Mouse (Mus musculus): ENCODE measurements around the gene Rnd2.
"Not testable (repeated sequence)": the region's sequence is repeated elsewhere in the genome, so short reads cannot be mapped to it uniquely, and the experiment has no call there.

Rnd2 gene

DNA sequence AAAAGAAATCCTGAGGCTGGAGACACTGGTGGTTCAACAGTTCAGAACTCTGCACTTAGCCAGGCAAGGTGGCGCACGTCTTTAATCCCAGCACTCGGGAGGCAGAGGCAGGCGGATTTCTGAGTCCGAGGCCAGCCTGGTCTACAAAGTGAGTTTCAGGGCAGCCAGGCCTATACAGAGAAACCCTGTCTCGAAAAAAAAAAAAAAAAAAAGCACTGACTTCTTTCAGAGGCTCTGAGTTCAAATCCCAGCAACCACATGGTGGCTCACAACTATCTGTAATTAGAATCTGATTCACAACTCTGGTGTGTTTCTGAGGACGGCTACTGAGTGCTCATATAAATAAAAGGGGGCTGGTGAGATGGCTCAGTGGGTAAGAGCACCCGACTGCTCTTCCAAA is 17.9 kb upstream of the Rnd2 start:
- in situ Hi-C loops (cut with MboI, MseI) = not testable (repeated sequence)

DNA sequence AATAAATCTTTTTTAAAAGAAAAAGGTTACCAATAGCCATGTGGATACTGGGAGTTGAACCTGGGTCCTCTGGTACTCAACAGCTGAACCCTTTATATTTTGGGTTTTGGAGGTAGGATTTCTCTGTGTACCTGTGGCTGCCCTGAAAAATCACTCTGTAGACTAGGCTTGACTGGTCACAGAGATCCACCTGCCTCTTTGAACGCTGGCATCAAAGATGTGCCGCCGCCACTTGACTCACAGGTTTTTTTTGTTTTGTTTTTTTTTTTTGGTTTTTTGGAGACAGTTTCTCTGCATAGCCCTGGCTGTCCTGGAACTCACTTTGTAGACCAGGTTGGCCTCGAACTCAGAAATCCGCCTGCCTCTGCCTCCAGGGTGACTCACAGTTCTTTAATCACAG is 17.0 kb upstream of the Rnd2 start:
- in situ Hi-C loops (cut with MboI, MseI) = no loop called here

DNA sequence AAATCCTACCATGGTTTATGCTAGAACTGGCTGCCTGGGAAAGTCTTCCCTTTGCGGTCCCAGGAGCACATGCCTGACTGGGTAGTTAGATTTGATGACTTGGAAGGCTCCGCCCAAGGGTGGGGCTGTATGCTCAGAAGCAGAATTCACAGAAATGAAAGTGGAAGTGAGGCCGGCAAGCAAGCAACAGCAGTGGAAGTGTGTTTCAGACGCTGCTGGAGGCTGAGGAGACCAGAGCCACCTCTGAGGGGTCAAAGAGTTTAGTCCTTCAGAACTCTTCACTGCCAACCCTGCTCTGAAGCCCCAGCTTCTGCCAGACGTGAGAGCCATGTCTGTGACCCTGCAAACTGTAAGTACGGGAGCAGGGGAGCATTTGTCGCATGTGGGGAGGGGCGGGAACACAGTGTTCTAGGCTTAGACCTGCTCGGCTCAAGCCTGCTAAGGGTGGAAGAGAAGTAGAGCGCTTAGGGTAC is 16.5 kb upstream of the Rnd2 start, which contains the start of gene Ifi35:
Gene Ifi35, plus strand, starts transcription at position 134 of the 473 bp plus-strand sequence.
- in situ Hi-C loops (cut with MboI, MseI) = no loop called here

DNA sequence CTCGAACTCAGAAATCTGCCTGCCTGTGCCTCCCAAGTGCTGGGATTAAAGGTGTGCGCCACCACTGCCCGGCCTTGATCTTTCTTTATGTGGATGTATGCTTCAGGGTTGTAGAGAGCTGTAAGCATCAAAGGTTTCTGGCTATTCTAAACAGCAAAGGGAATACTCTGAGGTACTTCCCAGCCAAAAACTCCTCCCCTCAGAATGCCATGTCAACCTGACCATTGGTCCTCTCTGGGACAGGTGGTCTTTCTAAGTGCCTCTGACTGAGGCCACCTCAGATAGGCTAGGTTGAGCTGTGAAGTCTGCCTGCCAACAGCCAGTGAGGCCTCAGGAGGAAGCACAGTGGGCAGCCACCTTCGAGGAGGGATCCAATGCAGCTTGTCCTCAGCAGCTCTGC is 15.9 kb upstream of the Rnd2 start:
- in situ Hi-C loops (cut with MboI, MseI) = no loop called here

DNA sequence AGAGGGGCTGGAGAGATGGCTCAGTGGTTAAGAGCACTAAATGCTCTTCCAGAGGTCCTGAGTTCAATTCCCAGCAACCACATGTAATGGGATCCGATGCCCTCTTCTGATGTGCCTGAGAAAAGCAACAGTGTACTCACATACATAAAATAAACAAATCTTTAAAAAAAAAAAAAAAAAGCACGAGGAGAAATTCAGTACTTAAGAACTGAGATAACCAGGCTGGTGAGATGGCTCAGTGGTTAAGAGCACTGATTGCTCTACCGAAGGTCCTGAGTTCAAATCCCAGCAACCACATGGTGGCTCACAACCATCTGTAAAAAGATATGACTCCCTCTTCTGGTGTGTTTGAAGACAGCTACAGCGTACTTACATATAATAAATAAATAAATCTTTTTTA is 15.2 kb upstream of the Rnd2 start:
- in situ Hi-C loops (cut with MboI, MseI) = not testable (repeated sequence)

DNA sequence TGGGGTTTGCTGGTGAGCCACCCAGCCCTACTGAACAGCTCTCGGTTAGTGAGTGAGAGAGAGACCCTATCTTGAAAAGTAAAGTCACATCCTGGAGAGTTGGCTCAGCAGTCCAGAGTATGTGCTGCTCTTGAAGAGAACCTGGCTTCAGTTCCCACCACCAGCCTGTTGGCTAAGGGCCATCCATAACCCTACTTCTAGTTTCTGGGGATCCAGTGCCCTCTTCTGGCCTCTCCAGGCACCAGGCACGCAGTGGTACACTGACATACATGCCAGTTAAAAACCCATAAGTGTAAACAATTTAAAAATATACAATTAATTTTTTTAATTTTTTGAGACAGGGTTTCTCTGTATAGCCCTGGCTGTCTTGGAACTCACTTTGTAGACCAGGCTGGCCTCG is 14.4 kb upstream of the Rnd2 start:
- in situ Hi-C loops (cut with MboI, MseI) = no loop called here

DNA sequence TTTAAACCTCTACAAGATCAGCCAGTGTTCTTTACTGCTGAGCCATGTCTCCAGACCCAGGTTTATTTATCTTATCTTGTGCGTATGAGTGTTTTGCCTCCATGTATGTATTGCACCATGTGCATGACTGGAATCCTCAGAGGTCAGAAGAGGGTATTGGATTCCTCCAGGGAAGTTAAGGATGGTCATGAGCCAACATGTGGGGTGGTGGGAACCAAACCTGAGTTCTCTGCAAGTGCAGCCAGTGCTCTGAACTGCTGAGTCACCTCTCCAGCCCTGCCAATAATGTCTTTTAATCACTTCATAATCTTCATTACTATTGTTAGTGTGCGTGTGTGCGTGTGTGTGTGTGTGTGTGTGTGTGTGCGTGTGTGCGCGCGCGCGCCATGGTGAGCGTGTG is 13.3 kb upstream of the Rnd2 start:
- in situ Hi-C loops (cut with MboI, MseI) = no loop called here

DNA sequence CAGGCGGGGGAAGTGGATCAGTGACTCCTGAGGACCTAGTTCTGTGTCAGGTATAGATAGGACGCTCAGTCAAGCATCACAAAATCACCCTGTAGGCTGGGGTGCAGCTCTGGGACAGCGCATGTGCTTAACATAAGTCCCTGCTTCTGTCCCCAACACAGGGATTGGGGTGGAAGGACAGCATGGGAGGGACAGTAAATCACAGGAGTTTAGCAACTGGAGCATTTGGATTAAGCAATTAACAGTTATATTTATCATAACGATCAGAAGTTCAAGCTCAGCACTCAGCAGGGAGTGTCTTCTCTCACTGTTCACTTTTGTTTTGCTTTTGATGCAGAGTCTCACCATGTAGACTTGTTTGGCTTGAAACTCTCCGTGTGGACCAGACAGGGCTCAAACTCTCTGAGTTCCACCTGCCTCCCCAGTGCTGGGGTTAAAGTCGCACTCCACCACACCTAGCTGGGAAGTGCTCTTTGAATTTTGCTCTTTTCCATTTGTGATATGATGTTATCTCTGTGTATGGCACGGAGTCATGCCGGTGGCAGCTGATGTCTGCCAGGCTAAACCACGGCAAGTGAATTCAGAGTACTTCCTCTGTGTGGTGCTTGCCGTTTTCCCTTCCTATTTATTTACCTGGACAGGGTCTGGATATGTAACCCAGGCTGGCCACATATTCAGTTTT is 12.6 kb upstream of the Rnd2 start:
- in situ Hi-C loops (cut with MboI, MseI) = no loop called here

DNA sequence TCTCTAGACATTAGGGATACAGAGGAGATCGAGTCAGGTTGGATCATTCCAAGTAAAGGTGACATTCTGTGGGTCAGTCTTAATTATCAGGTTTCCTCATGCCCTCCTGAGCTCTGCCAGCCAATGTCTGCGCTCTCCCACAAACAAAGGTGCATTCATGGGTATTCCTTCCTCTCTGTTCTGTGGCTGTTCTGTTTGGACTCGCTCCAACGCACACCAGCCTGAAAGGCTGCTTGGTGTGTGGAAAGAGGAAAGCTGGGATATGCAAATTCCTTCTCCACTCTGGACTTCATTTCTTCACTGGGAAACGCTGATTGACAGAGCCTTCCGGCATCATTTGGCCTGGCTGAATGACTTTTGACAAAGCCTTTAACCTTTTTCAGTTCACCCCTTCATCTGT is 10.1 kb upstream of the Rnd2 start:
- in situ Hi-C loops (cut with MboI, MseI) = no loop called here

DNA sequence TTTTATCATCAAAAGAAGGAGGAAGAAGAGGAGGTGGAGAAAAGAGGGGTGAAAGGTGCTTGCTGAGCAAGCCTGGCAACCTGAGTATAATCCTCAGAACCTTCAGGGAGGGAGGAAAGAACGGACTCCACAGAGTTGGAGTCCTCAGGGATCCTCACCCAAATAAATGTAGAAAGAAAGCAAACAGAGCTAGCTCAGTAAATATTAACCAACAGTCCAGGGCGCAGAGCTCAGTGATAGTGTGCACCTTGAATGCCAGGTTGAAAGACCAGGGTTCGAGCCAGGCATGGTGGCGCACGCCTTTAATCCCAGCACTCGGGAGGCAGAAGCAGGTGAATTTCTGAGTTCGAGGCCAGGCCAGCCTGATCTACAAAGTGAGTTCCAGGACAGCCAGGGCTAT is 9.2 kb upstream of the Rnd2 start:
- in situ Hi-C loops (cut with MboI, MseI) = no loop called here

DNA sequence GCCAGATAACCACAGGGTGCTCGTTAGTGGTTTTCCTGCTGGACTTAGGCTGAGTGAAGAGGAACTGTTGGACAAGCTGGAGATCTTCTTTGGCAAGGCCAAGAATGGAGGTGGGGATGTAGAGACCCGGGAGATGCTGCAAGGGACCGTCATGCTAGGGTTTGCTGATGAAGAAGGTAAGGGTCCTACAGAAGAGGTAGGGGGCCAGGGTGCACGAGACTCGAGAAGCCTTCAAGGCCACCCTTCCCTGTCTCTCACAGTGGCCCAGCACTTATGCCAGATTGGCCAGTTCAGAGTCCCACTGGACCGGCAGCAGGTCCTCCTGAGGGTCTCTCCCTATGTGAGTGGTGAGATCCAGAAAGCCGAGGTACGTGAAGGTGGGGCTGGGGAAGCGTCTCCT is 7.2 kb upstream of the Rnd2 start:
- in situ Hi-C loops (cut with MboI, MseI) = no loop called here

DNA sequence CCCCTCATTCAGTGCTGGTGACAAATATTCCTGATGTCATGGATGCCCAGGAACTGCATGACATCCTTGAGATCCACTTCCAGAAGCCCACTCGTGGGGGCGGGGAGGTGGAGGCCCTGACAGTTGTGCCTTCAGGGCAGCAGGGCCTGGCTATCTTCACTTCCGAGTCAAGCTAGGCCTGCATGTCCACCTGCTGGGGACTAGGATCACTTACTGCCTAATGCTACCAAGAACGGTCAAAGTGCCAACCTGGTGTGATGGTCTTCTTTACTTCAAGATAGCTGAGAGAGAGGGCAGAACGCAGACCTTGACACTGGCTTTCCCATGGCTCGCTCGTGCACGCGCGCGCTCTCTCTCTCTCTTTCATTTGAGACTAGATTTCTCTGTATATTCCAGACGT is 6.6 kb upstream of the Rnd2 start:
- in situ Hi-C loops (cut with MboI, MseI) = no loop called here

DNA sequence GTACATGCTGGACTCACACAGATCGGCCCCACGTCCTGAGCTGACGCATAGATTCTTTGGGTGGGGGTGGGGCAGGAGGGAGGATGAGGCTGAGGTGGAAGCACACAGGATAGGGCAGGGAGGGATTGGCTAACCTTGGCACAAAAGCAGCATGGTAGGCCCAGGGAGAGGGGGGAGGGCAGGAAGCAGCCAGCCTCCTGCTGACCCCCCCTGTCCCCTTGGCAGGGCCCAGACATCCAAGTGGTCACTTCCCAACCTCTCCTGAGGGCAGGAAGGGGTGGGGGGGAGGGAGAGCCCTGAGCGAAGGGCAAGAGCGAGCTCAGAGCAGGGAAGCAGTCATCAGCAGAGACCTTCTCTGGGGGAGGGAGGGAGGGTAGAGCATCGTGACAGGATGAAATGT is 5.1 kb upstream of the Rnd2 start:
- in situ Hi-C loops (cut with MboI, MseI) = no loop called here

DNA sequence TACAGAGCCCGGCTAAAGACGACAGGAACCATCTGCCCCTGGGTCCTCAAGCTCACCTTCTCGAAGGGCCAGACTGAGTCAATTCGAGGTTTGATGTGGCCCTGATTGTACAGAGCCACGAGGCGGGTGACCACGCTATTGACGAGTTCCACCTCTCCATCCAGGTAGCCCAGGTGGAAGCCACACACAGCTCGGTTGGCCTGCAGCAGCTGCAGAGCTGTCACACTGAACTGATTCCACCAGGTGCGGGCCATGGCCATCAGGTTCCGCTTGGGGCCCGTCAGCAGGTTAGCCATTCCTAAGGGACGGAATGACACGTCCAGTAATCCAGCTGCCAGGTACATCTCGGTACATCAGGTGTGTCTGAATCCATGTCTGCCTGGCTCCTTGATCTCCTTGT is 4.5 kb upstream of the Rnd2 start:
- in situ Hi-C loops (cut with MboI, MseI) = no loop called here

DNA sequence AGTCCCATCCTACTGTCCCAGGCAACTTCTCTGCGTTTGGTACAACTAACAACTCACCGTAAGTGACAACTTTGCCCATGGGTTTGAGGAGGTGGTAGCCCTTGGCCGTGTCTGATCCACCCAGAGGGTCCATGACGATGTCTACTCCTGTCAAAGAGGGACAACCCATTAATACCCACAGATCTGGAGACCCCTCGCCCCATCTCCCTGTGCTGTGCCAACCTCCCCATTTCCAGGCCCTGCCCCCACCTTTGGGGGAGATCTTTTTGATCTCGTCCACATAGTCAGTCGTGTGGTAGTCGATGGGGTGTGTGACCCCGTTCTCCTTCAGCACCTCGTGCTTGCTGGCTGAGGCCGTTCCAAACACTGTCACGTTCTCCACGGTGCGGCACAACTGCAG is 2.7 kb upstream of the Rnd2 start:
- in situ Hi-C loops (cut with MboI, MseI) = no loop called here

DNA sequence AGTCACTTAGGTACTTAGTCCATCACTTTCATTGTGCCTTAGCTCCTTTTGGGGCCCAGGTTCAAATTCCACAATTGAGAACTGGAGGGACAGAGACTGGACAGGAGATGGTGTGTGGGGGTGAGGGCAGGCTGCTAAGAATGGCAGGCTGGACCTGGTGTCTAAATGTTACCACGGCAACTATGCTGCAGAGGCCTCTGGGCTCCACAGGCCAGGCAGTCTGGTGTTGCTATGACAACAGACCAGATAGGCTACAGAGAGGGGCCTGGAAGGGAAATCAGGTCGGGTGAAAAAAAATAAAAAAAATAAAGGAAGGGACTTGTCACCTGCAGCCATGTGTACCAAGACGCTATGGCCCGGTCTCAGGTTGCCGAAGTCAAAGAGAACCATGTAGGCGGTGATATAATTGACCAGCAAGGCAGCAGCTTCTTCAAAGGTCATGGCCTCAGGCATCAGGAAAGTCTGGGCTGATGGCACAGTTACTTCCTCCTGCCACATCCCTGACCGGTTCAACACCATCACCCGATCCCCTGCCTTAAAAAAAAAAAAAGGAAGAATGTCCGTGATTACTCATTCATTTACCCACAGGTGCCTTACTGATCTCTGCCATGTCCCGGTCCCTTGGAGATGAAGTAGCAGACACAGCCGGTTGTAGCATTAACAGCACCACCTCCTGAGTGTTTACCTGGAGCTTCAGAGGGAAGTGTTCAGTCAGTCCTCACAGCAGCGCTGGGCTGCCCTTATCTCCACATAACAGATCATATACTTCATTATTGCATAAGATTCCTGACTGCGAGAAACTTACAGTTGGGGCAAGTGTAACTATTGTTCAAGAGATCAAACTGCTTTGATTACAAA is 2.0 kb upstream of the Rnd2 start:
- in situ Hi-C loops (cut with MboI, MseI) = no loop called here

DNA sequence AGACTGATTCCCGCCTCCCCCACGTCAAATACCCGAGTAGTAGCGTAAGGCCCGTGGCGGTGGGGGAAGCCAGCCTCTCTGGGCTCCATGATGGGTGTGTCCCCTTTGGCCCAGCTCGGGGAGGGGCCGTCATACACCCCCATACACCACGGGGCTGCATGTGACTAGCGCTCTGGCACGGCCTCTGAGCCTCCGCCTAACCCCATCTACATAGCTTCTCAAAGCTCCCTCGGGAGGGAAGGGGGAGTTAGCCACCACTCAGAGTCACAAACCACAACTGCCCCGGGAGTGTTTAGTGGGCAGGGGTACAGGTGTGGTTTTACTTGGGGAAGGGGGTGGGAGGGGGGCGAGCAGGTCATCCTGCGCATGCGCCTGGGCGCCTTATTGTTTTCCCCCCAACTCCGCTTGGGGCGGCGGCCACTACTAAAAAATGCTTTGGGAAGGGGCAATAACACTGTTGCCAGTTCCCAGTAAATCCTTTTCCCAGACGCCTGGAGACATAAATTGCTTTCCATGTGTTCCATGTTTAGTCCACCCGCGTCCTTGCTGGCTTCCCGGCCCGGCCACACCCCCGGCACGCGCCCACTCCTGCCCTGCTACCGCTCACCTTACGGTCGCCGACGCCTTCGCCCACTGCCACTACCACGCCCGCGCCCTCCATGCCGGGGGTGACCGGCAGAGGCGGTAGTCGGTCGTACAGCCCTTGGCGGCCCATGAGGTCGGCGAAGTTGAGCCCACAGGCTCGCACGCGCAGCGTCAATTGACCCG is 486 bp downstream of the Rnd2 start:
- in situ Hi-C loops (cut with MboI, MseI) = no loop called here

DNA sequence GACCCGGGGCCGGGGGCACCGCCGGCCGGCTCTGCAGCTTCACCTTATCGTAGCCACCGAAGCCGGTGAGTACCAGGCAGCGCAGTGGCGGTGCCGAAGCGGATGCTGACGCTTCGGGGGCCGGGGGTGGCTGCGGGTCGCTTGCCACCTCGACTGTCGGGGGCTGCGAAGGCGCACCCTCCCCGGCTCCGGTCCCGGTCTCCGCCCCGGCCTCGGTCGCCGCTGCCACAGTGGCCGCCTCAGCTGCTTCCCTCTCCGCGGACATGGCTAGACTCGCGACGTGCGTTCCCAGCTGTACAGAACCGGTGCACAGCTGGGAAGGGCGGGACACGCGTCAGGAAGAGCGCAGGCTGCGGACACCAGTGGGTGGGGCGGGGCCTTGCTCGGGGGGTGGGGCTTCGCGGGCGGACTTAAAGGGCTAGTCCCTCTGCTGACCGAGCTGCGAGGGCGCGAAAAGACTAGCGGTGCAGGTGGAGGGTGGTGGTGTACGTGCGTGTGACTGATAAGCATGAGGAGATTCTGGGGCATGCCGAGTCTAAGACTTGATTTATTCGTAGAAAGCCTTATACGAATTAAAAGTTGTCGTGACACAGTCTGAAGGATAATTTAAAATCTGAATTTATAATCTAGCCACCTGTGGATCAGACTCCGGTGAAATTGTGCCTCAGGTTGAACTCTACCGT is 1.2 kb downstream of the Rnd2 start, which contains the start of gene Vat1:
Gene Vat1, minus strand, starts transcription at position 362 of the 683 bp plus-strand sequence.
- in situ Hi-C loops (cut with MboI, MseI) = no loop called here

DNA sequence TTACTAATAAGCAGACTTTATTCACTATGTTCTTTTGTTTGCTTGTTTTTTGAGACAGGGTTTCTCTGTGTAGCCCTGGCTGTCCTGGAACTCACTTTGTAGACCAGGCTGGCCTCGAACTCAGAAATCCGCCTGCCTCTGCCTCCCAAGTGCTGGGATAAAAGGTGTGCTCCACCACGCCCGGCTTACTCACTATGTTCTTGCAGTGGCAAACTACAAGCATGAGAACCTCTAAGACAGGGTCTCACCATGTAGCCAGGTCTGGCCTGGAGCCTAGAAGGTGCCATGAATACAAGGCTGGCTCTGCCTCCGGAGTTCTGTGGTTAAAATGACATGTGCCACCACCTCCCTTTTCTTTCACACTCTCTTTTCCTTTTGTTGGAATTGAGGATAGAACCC is 1.8 kb downstream of the Rnd2 start:
- in situ Hi-C loops (cut with MboI, MseI) = not testable (repeated sequence)

DNA sequence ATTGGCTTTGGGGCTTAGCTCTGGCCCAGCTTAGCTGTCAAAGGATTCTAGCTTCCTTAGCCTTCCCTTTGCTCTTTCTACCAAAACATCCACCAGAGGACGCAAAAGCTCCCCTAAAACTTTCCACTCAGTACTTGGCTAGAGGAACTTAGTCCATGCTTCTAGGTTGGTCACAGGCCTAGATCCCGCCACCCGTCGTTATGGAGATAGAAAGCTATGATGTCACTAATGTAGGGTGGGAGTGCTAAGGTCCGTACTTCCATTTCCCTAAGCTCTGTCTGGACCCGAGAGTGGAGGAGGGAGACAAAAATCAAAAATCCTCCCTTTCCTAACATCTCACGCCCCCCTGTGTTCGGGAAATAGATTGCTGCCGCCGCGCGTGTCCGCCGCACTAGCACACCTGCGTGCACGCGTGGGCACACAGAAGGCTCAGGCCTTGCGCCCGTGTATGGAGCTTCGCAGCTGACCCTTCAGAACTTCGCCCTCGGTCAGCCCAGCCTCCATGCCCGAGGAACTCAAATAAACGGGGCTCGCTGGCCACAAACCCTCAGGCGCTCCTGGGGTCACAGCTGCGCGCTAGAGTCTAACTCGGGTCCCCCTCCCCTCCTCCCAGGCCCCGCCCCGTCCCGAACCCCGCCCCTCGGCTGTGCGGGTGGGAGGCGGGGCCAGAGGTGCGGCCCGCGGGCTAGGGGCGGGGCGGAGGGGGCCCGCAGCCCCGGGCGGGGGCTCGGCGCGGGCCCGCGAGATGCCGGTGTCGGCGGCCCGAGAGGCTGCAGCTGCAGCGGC is 2.9 kb downstream of the Rnd2 start:
- in situ Hi-C loops (cut with MboI, MseI) = no loop called here

DNA sequence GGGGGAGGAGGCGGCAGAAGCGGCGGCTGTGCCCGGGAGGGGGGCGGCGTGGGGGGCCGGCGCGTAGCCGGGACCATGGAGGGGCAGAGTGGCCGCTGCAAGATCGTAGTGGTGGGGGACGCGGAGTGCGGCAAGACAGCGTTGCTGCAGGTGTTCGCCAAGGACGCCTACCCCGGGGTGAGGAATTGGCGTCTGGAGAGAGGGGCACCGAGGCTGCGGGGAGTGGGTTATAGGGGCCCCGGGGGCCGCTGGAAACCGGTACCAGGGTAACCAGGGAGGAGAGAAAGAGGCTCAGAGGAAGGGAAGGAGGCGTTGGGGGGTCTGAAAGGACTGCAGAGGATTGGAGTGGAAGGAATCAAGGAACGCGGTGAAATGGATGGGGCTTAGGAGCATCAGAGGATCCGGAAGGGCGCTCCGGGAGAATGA is 3.5 kb downstream of the Rnd2 start:
- in situ Hi-C loops (cut with MboI, MseI) = no loop called here
